Mouse (Mus musculus): ENCODE measurements around the gene Sirt7. TPM values are rescaled to one million over a fixed set of nuclear protein-coding genes. Genes with fewer than 3 reads are reported as not detected.

Gene Sirt7
- 29.4 and 33.2 TPM in 2 replicates for total RNA-seq (2012; rRNA removed)

DNA sequence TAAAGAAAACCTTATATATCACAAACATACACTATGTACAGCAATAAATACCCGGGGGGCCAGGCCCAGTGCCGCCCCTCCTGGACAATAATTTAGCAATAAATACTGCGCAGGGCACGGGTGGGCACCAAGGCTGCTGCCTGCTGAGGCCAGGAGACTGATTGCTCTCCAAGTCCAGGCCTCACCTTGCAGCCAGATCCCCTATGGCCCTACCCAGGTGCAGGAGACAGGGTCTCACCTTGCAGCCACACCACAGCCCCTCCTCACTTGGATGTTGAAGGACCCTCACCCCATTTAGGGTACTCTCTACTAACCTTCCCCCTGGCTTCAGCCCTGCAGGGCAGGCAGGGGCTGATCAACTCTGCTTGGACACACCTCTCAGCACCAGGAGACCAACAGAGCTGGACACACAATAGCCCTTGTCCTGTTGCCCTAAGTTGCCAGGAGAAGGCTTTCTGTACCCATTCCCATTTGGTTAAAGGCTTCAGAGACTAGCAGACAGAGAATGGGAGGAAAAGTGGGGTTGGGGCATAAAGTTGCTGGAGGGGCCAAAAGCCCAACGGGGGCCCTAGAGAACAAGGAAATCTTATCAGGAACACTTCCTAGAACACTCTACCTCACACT lies at the start of gene Sirt7:
Sirt7 (minus strand) TSS at position 89 of the 624 bp plus-strand sequence.
- H3K9me3 ChIP-seq (ENCODE audit: control insufficient read depth, insufficient read depth, low read depth, low read length), result no peaks in the 10 kb centered on the region
- no peak for TF ChIP-seq ZNF384 (IDR thresholded peaks at IDR 0.05; ENCODE audit: low read depth, low read length)
- no peak for TF ChIP-seq CHD2 (IDR thresholded peaks at IDR 0.05; ENCODE audit: low read depth, low read length)
- TF ChIP-seq HCFC1 (IDR thresholded peaks at IDR 0.05; ENCODE audit: borderline replicate concordance, insufficient read depth, low read length), result no peak
- no peak for TF ChIP-seq ZC3H11A (IDR thresholded peaks at IDR 0.05; ENCODE audit: borderline replicate concordance, low read depth, low read length)
- no peak for TF ChIP-seq MAFK (IDR thresholded peaks at IDR 0.05; ENCODE audit: insufficient read depth, low read depth, low read length)
- peak within 1 kb of the TSS; percentile 67 for H3K9ac ChIP-seq (ENCODE audit: insufficient read depth, low read depth, low read length, poor library complexity, severe bottlenecking)
- peaks cover 2 to 28% of the 10 kb centered on the region in 2 experiments; a peak in 1 of 4 replicates for H3K4me1 ChIP-seq (ENCODE audit: control insufficient read depth in 2 of 2, insufficient read depth in 2 of 2, low read length in 2 of 2, poor library complexity in 1 of 2)
- in situ Hi-C loops (cut with MboI; ENCODE audit: low sequenced_read_pairs in 2 of 2, unreplicated experiment in 2 of 2), result no loop called here
- H3K36me3 ChIP-seq (ENCODE audit: control insufficient read depth, insufficient read depth, low read length, poor library complexity, severe bottlenecking), result peaks cover 28% of the 10 kb centered on the region
- H3K27ac ChIP-seq (ENCODE audit: insufficient read depth, low read depth, low read length, poor library complexity, severe bottlenecking), result 0 out of 2 replicates have a peak within 1 kb of the TSS, but pooled peaks have one; percentile 9
- peak within 1 kb of the TSS; percentile 82 to 84 for H3K4me3 ChIP-seq (ENCODE audit: insufficient read depth in 1 of 2, low read depth in 1 of 2, low read length in 2 of 2, poor library complexity in 1 of 2, severe bottlenecking in 1 of 2)
- no peak for DNase-seq (ENCODE audit: low read depth, low spot score)

- peaks cover 0 to 7% of the 10 kb centered on the region in 2 experiments; a peak in 3 of 4 replicates for H3K4me1 ChIP-seq (ENCODE audit: control insufficient read depth in 2 of 2, insufficient read depth in 2 of 2, low read length in 2 of 2, poor library complexity in 1 of 2)
- in situ Hi-C loops (cut with MboI; ENCODE audit: low sequenced_read_pairs in 2 of 2, unreplicated experiment in 2 of 2), result no loop called here
- H3K4me3 ChIP-seq (ENCODE audit: insufficient read depth in 1 of 2, low read depth in 1 of 2, low read length in 2 of 2, poor library complexity in 1 of 2, severe bottlenecking in 1 of 2), result peak overlapping the region; percentile 73 to 87
- peak overlapping the region; percentile 85 for H3K27ac ChIP-seq (ENCODE audit: insufficient read depth, low read depth, low read length, poor library complexity, severe bottlenecking)
- DNase-seq (ENCODE audit: low read depth, low spot score), result no peak
- H3K36me3 ChIP-seq (ENCODE audit: control insufficient read depth, insufficient read depth, low read length, poor library complexity, severe bottlenecking), result peaks cover 22% of the 10 kb centered on the region; the same call in 1 of the 2 replicates
- peak overlapping the region; percentile 84 for H3K9ac ChIP-seq (ENCODE audit: insufficient read depth, low read depth, low read length, poor library complexity, severe bottlenecking)
- TF ChIP-seq ZC3H11A (IDR thresholded peaks at IDR 0.05; ENCODE audit: borderline replicate concordance, low read depth, low read length) (no peak), ZNF384 (IDR thresholded peaks at IDR 0.05; ENCODE audit: low read depth, low read length) (no peak), MAFK (IDR thresholded peaks at IDR 0.05; ENCODE audit: insufficient read depth, low read depth, low read length) (peak; percentile 13; the same call in 1 of the 2 replicates), HCFC1 (IDR thresholded peaks at IDR 0.05; ENCODE audit: borderline replicate concordance, insufficient read depth, low read length) (no peak)
- no peaks in the 10 kb centered on the region for H3K9me3 ChIP-seq (ENCODE audit: control insufficient read depth, insufficient read depth, low read depth, low read length)
These were observed 48.6 kb upstream of the Sirt7 start for GRCm38 (mm10) chr11:120673594-120674122.

DNA sequence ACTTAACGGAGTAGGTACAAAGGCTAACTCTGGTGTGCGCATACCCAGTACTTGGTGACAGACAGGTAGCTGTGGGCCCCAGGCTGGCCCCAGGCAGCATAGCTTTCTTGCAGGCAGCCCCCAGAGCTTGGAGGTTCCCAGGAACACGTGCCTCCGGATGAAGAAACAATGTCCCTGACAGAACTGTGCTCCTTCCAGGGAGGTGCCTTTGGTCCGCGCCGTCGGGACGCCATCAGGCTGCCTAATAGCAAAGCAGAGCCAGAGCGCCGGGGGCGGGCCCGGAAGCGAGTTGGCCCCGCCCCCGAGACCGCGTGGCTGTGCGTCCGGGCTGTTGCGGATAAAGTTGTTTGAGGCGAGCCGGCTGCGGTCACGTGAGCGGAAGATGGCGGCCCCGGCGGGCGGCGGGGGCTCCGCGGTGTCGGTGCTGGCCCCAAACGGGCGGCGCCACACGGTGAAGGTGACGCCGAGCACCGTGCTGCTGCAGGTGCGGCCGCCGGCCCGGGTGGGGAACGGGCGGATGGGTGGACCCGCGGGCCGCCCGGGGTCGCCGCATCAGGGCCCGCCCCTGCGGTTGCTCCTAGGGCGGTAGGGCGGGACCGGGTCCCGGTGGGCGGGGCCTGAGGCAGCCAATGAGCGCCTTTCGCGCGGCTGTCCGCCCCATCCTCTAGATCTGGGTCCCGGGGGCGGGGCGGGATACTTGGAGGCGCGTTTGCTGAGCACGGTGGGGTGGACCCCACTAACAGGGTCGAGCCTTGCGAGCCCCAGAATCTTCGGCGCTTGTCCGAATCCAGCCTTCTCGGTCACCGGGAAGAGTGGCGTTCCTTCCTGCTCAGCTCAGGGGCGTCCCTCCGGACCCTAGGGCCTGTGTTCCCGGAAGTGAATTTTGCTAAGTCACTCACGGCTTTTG lies 47.9 kb upstream of the Sirt7 start, which contains the start of gene Aspscr1:
Aspscr1 (plus strand) TSS at position 287 of the 907 bp plus-strand sequence.
- peak; percentile 95 for DNase-seq (ENCODE audit: low read depth, low spot score)
- in situ Hi-C loops (cut with MboI; ENCODE audit: low sequenced_read_pairs in 2 of 2, unreplicated experiment in 2 of 2), result no loop called here
- no peak for TF ChIP-seq ZC3H11A (IDR thresholded peaks at IDR 0.05; ENCODE audit: borderline replicate concordance, low read depth, low read length)
- no peak for TF ChIP-seq CHD2 (IDR thresholded peaks at IDR 0.05; ENCODE audit: low read depth, low read length)
- peak; percentile 44; the same call in 1 of the 2 replicates for TF ChIP-seq ZNF384 (IDR thresholded peaks at IDR 0.05; ENCODE audit: low read depth, low read length)
- TF ChIP-seq HCFC1 (IDR thresholded peaks at IDR 0.05; ENCODE audit: borderline replicate concordance, insufficient read depth, low read length), result peak; percentile 75
- TF ChIP-seq MAFK (IDR thresholded peaks at IDR 0.05; ENCODE audit: insufficient read depth, low read depth, low read length), result peak; percentile 75; the same call in 1 of the 2 replicates
- Histone ChIP-seq H3K9me3 (ENCODE audit: control insufficient read depth, insufficient read depth, low read depth, low read length) (no peaks in the 10 kb centered on the region), H3K36me3 (ENCODE audit: control insufficient read depth, insufficient read depth, low read length, poor library complexity, severe bottlenecking) (peaks cover 15% of the 10 kb centered on the region; the same call in 1 of the 2 replicates), H3K4me3 (ENCODE audit: insufficient read depth in 1 of 2, low read depth in 1 of 2, low read length in 2 of 2, poor library complexity in 1 of 2, severe bottlenecking in 1 of 2) (peak within 1 kb of the TSS; percentile 73 to 87), H3K4me1 (ENCODE audit: control insufficient read depth in 2 of 2, insufficient read depth in 2 of 2, low read length in 2 of 2, poor library complexity in 1 of 2) (peaks cover 0 to 6% of the 10 kb centered on the region in 2 experiments; a peak in 3 of 4 replicates), H3K27ac (ENCODE audit: insufficient read depth, low read depth, low read length, poor library complexity, severe bottlenecking) (peak within 1 kb of the TSS; percentile 96), H3K9ac (ENCODE audit: insufficient read depth, low read depth, low read length, poor library complexity, severe bottlenecking) (peak within 1 kb of the TSS; percentile 96)

GRCm38 (mm10) chr11:120666617-120667016 lies 41.6 kb upstream of the Sirt7 start:
- peak overlapping the region; percentile 61; the same call in 1 of the 2 replicates for H3K27ac ChIP-seq (ENCODE audit: insufficient read depth, low read depth, low read length, poor library complexity, severe bottlenecking)
- peaks cover 12 to 31% of the 10 kb centered on the region in 2 experiments for H3K4me1 ChIP-seq (ENCODE audit: control insufficient read depth in 2 of 2, insufficient read depth in 2 of 2, low read length in 2 of 2, poor library complexity in 1 of 2)
- no peak for TF ChIP-seq ZNF384 (IDR thresholded peaks at IDR 0.05; ENCODE audit: low read depth, low read length)
- no peak for TF ChIP-seq ZC3H11A (IDR thresholded peaks at IDR 0.05; ENCODE audit: borderline replicate concordance, low read depth, low read length)
- TF ChIP-seq HCFC1 (IDR thresholded peaks at IDR 0.05; ENCODE audit: borderline replicate concordance, insufficient read depth, low read length), result no peak
- TF ChIP-seq MAFK (IDR thresholded peaks at IDR 0.05; ENCODE audit: insufficient read depth, low read depth, low read length), result no peak
- TF ChIP-seq CHD2 (IDR thresholded peaks at IDR 0.05; ENCODE audit: low read depth, low read length), result no peak
- H3K4me3 ChIP-seq (ENCODE audit: insufficient read depth in 1 of 2, low read depth in 1 of 2, low read length in 2 of 2, poor library complexity in 1 of 2, severe bottlenecking in 1 of 2), result 0 out of 4 replicates have a peak overlapping the region, but pooled peaks of 1 of the 2 experiments have one; percentile 1
- H3K36me3 ChIP-seq (ENCODE audit: control insufficient read depth, insufficient read depth, low read length, poor library complexity, severe bottlenecking), result no peaks in the 10 kb centered on the region
- H3K9me3 ChIP-seq (ENCODE audit: control insufficient read depth, insufficient read depth, low read depth, low read length), result no peaks in the 10 kb centered on the region
- DNase-seq (ENCODE audit: low read depth, low spot score), result no peak
- in situ Hi-C loops (cut with MboI; ENCODE audit: low sequenced_read_pairs in 2 of 2, unreplicated experiment in 2 of 2), result no loop called here
- peak overlapping the region; percentile 0; the same call in 1 of the 2 replicates for H3K9ac ChIP-seq (ENCODE audit: insufficient read depth, low read depth, low read length, poor library complexity, severe bottlenecking)
